Comparison of ENCODE assay signal across 29 mouse cellular contexts in genomic region chr16:17179706-17180105, GRCm38 (mm10). TPM values are rescaled to one million over a fixed set of nuclear protein-coding genes. Genes with fewer than 3 reads are reported as not detected.
DNase-seq lines count a peak whose midpoint lies in the region; ATAC-seq and TF ChIP-seq lines count a peak whose summit lies in the region.
"Had no signal": no experiment of that assay in that cellular context is flagged by ENCODE, and none has a peak within 500 bp of the region (broad histone marks: within the 10 kb centered on the region; RNA-seq: fewer than 3 reads in every experiment).

No protein-coding gene starts in this region.

- peak; percentile 35 for DNase-seq in CD4-positive helper T cell, adult 2 months (ENCODE audit: low read depth, low spot score)
- DNase-seq in layer of hippocampus, postnatal 10 days (ENCODE audit: low spot score in 2 of 2): no peak
- DNase-seq in adrenal gland, adult (ENCODE audit: inconsistent age in 2 of 2, low spot score in 1 of 2): no peak
- no peak for DNase-seq in layer of hippocampus, adult 2 months (ENCODE audit: low spot score in 2 of 2)
- DNase-seq: adrenal gland, adult 2 months; adrenal gland, postnatal 14 days; cerebellum, adult 11 months; cerebellum, adult 8-10 months; cerebellum, postnatal 10 days; cerebellum, postnatal 36 days; embryo, embryonic 11 days; gastrocnemius, postnatal 10 days; gastrocnemius, postnatal 36 days; heart, adult 2 months had no signal

- no peak for TF ChIP-seq CTCF in layer of hippocampus, adult 2 months (conservative IDR thresholded peaks at IDR 0.05)

- peak; percentile 51 for ATAC-seq in CD4-positive, CD25-positive, alpha-beta regulatory T cell, adult 4 months
- ATAC-seq in activated CD4-positive, CD25-positive, alpha-beta regulatory T cell, adult 4 months: peak; percentile 51
- ATAC-seq in megakaryocyte, adult 5-6 weeks (ENCODE audit: poor library complexity, severe bottlenecking): peak; percentile 25; the same call in 1 of the 2 replicates
- no peak for ATAC-seq in erythroid progenitor cell, adult 5-6 weeks (replicated peaks; ENCODE audit: low FRiP score, poor library complexity, severe bottlenecking)
- ATAC-seq: forebrain, embryonic 13.5 days; forebrain, embryonic 16.5 days; intestine, embryonic 15.5 days; Patski had no signal

- H3K4me3 ChIP-seq in layer of hippocampus, adult 2 months: no peak overlapping the region
- H3K4me3 ChIP-seq: embryonic facial prominence, embryonic 10.5 days; embryonic facial prominence, embryonic 13.5 days; erythroblast, embryonic 14.5 days; forebrain, embryonic 10.5 days; forebrain, embryonic 13.5 days; heart, adult 2 months; hindbrain, embryonic 12.5 days; hindbrain, embryonic 15.5 days; intestine, embryonic 15.5 days had no signal

- no peak overlapping the region for H3K27ac ChIP-seq in layer of hippocampus, adult 2 months
- H3K27ac ChIP-seq: embryonic facial prominence, embryonic 10.5 days; embryonic facial prominence, embryonic 13.5 days; forebrain, embryonic 10.5 days; forebrain, embryonic 13.5 days; heart, adult 2 months; hindbrain, embryonic 12.5 days; hindbrain, embryonic 15.5 days; intestine, embryonic 15.5 days had no signal

RNA-seq across cellular contexts. Expression of gene Ube2l3, which starts 22.7 kb away (rescaled TPM):
- polyA plus RNA-seq in CD4-positive, CD25-positive, alpha-beta regulatory T cell, adult 4 months (2017; shearing (Covaris generic)): 100 to 1,000 TPM; 246 to 283 TPM
- 100 to 1,000 TPM; 300 to 366 TPM for polyA plus RNA-seq in activated CD4-positive, CD25-positive, alpha-beta regulatory T cell, adult 4 months (2017; shearing (Covaris generic))
- total RNA-seq in megakaryocyte, adult 5-6 weeks (2015): 373 and 400 TPM in 2 replicates
- 128 and 144 TPM in 2 replicates for total RNA-seq in megakaryocyte, adult 5-6 weeks (2017)
- 100 to 1,000 TPM; 173 to 178 TPM for total RNA-seq in layer of hippocampus, postnatal 10 days (2021)
- total RNA-seq in layer of hippocampus, adult 2 months (2021): 100 to 1,000 TPM; 133 to 139 TPM
- 110 and 161 TPM in 2 replicates for total RNA-seq in erythroid progenitor cell, adult 5-6 weeks (2015; ENCODE audit: low replicate concordance)
- total RNA-seq in erythroid progenitor cell, adult 5-6 weeks (2017; ENCODE audit: low replicate concordance): 31.6 and 40.6 TPM in 2 replicates

RNA-seq across cellular contexts. Expression of gene Rimbp3, which starts 28.7 kb away (rescaled TPM):
- not detected for polyA plus RNA-seq in CD4-positive, CD25-positive, alpha-beta regulatory T cell, adult 4 months (2017; shearing (Covaris generic))
- polyA plus RNA-seq in activated CD4-positive, CD25-positive, alpha-beta regulatory T cell, adult 4 months (2017; shearing (Covaris generic)): not detected
- total RNA-seq in megakaryocyte, adult 5-6 weeks (2015): not detected in 2 replicates
- 0.04 TPM in 1 of 2 replicates, not detected in the other for total RNA-seq in megakaryocyte, adult 5-6 weeks (2017)
- total RNA-seq in layer of hippocampus, postnatal 10 days (2021): 1 to 10 TPM; 2.7 to 2.9 TPM
- 1 to 10 TPM; 3.9 to 4.3 TPM for total RNA-seq in layer of hippocampus, adult 2 months (2021)
- total RNA-seq in erythroid progenitor cell, adult 5-6 weeks (2015; ENCODE audit: low replicate concordance): not detected in 2 replicates
- total RNA-seq in erythroid progenitor cell, adult 5-6 weeks (2017; ENCODE audit: low replicate concordance): 0.38 TPM in 1 of 2 replicates, not detected in the other
- total RNA-seq: gastrocnemius, postnatal 36 days had no signal
- polyA plus RNA-seq: adrenal gland, adult 2 months; erythroblast, embryonic 14.5 days had no signal

RNA-seq across cellular contexts. Expression of gene Ccdc116, which starts 32.7 kb away (rescaled TPM):
- 1 to 10 TPM in 1 of 2 experiments, under 1 TPM in 1; 0.58 to 1.4 TPM for polyA plus RNA-seq in CD4-positive, CD25-positive, alpha-beta regulatory T cell, adult 4 months (2017; shearing (Covaris generic))
- polyA plus RNA-seq in activated CD4-positive, CD25-positive, alpha-beta regulatory T cell, adult 4 months (2017; shearing (Covaris generic)): under 1 TPM; 0.24 to 0.54 TPM
- 0.13 and 1.5 TPM in 2 replicates for total RNA-seq in megakaryocyte, adult 5-6 weeks (2015)
- 0.26 and 0.53 TPM in 2 replicates for total RNA-seq in megakaryocyte, adult 5-6 weeks (2017)
- total RNA-seq in layer of hippocampus, postnatal 10 days (2021): 1 to 10 TPM; 4.6 to 4.8 TPM
- total RNA-seq in layer of hippocampus, adult 2 months (2021): 1 to 10 TPM; 2.0 to 2.7 TPM
- not detected in 2 replicates for total RNA-seq in erythroid progenitor cell, adult 5-6 weeks (2015; ENCODE audit: low replicate concordance)
- total RNA-seq in erythroid progenitor cell, adult 5-6 weeks (2017; ENCODE audit: low replicate concordance): 0.83 and 0.90 TPM in 2 replicates
- total RNA-seq: adrenal gland, postnatal 14 days had no signal
- polyA plus RNA-seq: heart, embryonic 11.5 days had no signal

RNA-seq across cellular contexts. Expression of gene Ydjc, which starts 35.3 kb away (rescaled TPM):
- polyA plus RNA-seq in CD4-positive, CD25-positive, alpha-beta regulatory T cell, adult 4 months (2017; shearing (Covaris generic)): 1 to 10 TPM; 6.9 to 8.4 TPM
- 1 to 10 TPM; 7.0 to 8.2 TPM for polyA plus RNA-seq in activated CD4-positive, CD25-positive, alpha-beta regulatory T cell, adult 4 months (2017; shearing (Covaris generic))
- 2.8 and 5.2 TPM in 2 replicates for total RNA-seq in megakaryocyte, adult 5-6 weeks (2015)
- 2.4 and 7.0 TPM in 2 replicates for total RNA-seq in megakaryocyte, adult 5-6 weeks (2017)
- total RNA-seq in layer of hippocampus, postnatal 10 days (2021): 10 to 100 TPM; 43.3 to 49.1 TPM
- 10 to 100 TPM; 24.5 to 25.2 TPM for total RNA-seq in layer of hippocampus, adult 2 months (2021)
- total RNA-seq in erythroid progenitor cell, adult 5-6 weeks (2015; ENCODE audit: low replicate concordance): not detected in 2 replicates
- 0.13 TPM in 1 of 2 replicates, not detected in the other for total RNA-seq in erythroid progenitor cell, adult 5-6 weeks (2017; ENCODE audit: low replicate concordance)

RNA-seq across cellular contexts. Expression of gene Sdf2l1, which starts 47.5 kb away (rescaled TPM):
- 10 to 100 TPM; 19.7 to 22.9 TPM for polyA plus RNA-seq in CD4-positive, CD25-positive, alpha-beta regulatory T cell, adult 4 months (2017; shearing (Covaris generic))
- 10 to 100 TPM; 27.8 to 50.4 TPM for polyA plus RNA-seq in activated CD4-positive, CD25-positive, alpha-beta regulatory T cell, adult 4 months (2017; shearing (Covaris generic))
- 76.6 and 79.4 TPM in 2 replicates for total RNA-seq in megakaryocyte, adult 5-6 weeks (2015)
- total RNA-seq in megakaryocyte, adult 5-6 weeks (2017): 75.8 and 87.0 TPM in 2 replicates
- total RNA-seq in layer of hippocampus, postnatal 10 days (2021): 10 to 100 TPM; 11.6 to 13.0 TPM
- 10 to 100 TPM; 21.6 to 26.4 TPM for total RNA-seq in layer of hippocampus, adult 2 months (2021)
- total RNA-seq in erythroid progenitor cell, adult 5-6 weeks (2015; ENCODE audit: low replicate concordance): 18.4 and 25.6 TPM in 2 replicates
- total RNA-seq in erythroid progenitor cell, adult 5-6 weeks (2017; ENCODE audit: low replicate concordance): 7.2 and 15.7 TPM in 2 replicates
